Mouse (Mus musculus): ENCODE measurements around the gene Abi3bp. TPM values are rescaled to one million over a fixed set of nuclear protein-coding genes. Genes with fewer than 3 reads are reported as not detected.
A peak's percentile ranks its signal among the peaks of the same experiment; 100 is the strongest.

Abi3bp gene
- total RNA-seq, 2 experiments from 2014 or later = 54.8 to 69.4 TPM

DNA sequence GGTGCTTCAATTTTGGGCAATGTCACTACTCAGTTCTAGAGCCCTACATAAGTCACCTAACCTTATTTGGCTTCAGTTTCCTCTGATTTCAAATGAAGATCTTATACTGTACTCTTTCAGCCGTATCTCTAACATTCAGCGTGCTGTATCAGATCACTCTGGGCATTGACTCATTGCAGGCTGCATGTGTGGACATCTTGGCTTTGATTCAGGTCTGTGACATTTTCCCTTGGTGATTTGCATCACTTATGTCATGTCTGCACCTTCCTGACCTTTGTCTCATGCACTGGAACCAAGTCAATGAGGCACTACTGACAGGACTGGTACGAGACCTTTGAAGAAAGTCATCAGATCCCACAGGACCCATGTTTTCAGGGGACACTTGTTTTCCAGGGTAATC, 24.5 kb downstream of the Abi3bp start:
- DNase-seq (ENCODE audit: low spot score in 2 of 2) = no peak

DNA sequence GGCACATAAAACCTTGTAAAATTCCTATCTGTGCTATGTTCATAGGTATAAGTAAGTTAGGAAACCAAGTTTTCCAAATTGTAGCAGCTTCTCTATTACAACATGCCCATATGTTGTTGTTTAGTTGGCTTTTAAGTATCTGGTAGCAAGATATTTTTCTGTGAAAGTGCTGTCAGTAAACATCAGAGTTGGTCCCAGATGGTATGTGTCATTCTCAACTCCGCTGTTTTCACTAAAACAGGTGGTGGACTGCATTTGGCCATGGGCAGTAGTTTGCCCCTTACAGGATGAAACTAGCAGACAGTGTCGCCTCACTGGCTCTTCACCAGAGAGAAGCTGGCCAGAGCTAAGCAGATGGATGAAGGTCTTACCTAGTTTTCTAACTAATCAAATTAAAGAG, 26.3 kb downstream of the Abi3bp start:
- DNase-seq (ENCODE audit: low spot score in 2 of 2) = no peak

DNA sequence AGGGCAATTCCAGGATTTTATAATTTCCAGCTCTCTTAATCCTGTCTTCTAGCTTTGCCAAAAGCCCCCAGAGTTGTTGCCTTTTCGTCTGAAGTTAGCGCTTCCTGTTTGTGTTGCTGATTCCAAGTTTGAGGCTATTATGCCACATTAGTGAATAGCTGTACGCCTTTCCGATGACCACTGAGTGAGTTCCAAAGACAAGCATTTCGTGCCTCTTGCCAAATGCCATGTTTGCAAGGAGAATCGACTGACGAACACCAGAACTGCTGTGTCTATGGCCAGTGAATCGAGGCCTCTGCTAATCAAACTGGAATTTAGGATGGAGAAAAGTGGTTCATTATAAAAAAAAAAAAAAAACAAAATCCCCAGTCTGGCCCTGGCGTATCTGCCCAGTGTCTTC, 40.3 kb downstream of the Abi3bp start:
- no peak for DNase-seq (ENCODE audit: low spot score in 2 of 2)

GRCm38 (mm10) chr16:56524359-56524758, 46.7 kb downstream of the Abi3bp start:
- DNase-seq (ENCODE audit: low spot score in 2 of 2) = no peak

GRCm38 (mm10) chr16:56526482-56526881, 48.8 kb downstream of the Abi3bp start:
- no peak for DNase-seq (ENCODE audit: low spot score in 2 of 2)

DNA sequence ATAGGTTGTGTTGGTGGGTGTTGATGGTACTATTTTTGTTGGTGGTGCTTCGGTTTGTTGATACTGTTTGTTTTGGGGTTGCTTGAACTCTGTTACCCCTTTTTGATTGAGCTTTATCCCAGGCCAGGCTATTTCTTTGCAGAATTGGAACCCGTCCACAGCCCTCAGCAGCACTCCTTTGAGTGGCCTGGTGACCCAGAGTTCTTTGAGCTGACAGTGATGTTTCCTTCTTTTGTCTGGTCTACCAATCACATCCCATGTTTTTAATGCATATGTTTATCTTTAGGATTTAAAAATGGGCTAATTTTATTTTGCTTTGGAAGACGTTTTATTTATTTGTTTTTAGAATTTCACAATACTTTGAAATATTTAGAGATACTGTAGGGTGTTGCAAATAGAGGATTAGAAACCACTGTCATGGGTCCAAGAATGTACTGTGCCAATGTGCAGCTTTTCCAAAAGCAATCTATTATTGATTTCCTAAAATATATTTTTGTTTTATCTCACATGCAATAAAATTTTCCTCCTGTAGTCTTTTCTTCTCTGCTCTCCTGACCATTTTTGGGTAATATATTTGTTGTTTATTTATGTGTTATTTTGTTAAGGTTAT, 50.5 kb downstream of the Abi3bp start:
- no peak for DNase-seq (ENCODE audit: low spot score in 2 of 2)

DNA sequence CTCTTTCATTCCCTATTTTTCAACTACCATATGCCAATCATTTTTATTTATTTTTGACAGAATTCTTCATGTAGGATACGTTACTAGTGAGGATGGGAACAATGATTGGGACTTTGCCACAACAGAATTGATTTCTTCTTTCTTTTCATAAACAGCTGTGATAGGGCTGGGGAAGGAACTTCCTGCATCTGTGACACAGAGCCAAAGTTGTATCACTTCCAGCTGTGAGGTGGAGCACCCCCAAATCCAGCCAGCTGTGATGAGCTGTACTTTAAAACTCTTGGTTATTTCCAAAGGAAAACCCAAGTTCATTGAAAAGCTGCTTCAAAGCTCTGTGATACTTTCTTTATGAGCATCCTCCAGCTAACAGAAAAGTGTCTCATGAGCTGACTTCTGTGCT, 101.9 kb downstream of the Abi3bp start:
- DNase-seq (ENCODE audit: low spot score in 2 of 2) = peak in 1 of 2 experiments; percentile 43

- no peak for DNase-seq (ENCODE audit: low spot score in 2 of 2)
These were observed 115.9 kb downstream of the Abi3bp start for GRCm38 (mm10) chr16:56593581-56593980.

DNA sequence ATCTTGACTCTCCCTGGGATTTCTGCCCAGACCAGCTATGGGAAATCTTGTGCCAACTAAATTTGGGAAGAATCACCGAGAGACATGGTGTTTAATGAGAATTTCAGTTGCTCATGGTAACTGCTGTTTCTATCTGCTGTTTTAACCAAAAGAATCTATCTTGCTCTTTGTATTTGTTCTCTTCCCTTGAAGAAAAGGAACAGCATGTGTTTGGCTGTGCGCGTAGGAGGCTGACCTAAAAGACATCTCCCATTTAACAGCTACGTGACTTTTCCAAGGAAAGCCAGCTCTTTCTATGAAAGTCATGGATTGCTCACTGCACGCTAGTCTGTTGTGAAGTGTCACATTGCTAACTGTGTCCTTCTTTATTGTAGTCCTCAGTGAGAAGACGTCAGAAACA, 117.2 kb downstream of the Abi3bp start:
- DNase-seq (ENCODE audit: low spot score in 2 of 2) = no peak

GRCm38 (mm10) chr16:56598427-56598826, 120.7 kb downstream of the Abi3bp start:
- no peak for DNase-seq (ENCODE audit: low spot score in 2 of 2)

DNA sequence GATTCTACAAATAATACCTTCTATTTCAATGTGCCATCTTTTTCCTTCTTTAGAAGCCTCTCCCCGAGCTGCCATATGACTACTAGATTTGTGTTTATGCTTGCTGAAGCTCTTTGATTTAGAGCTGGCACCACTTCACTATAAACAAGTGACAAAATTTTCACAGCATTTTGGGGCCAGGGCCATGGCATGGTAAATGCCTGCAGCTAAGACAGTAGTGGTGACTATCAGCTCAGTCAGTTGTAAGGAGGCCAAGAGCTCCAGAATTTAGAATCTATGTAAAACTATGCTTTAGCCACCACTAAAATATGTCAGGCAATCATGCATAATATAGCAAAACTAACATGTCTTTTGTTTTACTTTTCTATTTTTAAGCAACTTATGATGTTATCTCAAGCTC, 124.7 kb downstream of the Abi3bp start:
- no peak for DNase-seq (ENCODE audit: low spot score in 2 of 2)

- DNase-seq (ENCODE audit: low spot score in 2 of 2) = no peak
These were observed 132.9 kb downstream of the Abi3bp start for GRCm38 (mm10) chr16:56610572-56610971.

DNA sequence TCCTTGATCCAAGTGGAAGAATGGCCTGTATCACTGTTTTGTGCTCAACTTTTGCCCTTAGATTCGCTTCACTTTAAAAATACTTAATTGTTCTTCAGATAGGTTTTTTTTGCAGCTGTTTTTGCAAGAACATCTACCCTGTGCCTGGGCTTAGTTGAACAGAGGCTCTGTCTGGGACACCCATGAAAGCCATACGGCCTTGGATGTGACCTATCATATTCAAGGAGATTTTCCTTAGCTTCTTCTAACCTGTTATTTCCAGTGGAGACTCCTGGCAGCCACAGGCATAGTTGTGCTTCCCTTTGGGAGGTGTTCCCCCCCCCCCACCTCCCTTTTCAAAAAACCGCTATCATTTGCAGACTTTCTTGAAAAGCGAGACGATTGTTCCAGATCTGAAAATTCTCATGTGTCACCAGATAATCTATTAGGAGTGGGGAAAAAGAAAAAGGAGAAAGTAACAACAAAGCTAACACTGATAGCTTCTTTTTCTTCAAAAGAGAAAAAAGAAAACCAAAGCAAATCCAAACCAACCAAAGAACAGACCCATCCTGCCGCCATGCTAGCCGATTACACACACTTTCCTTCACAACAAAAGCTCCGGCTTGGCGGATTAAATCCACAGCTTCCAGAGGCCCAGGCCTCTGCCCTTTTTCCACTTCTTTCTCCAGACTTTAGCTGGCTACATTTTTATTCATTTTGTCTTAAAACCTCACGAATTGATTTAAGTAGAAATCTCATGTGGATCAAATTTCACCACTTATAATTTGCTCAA, 133.6 kb downstream of the Abi3bp start:
- DNase-seq (ENCODE audit: low spot score in 2 of 2) = no peak

- DNase-seq (ENCODE audit: low spot score in 2 of 2) = no peak
These were observed 160.9 kb downstream of the Abi3bp start for GRCm38 (mm10) chr16:56638544-56638943.

DNA sequence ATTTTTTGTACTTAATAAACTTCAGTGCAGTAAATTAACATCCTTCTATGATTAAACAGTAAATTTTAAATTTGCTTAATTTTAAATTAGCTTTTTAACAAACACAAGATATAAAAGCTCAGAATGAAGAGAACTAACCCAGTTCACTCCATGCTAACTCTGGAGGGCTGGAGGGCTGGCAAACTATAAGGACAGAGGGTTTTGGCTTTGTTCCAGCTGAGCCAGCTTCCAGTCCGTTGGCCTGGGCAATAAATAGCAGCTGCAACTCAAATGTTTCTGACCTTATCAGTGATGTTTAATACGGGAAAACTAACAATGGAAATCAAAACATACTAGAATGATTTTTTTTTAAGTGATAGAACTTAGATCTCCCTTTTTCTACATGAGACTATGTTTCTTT, 167.6 kb downstream of the Abi3bp start:
- no peak for DNase-seq (ENCODE audit: low spot score in 2 of 2)

DNA sequence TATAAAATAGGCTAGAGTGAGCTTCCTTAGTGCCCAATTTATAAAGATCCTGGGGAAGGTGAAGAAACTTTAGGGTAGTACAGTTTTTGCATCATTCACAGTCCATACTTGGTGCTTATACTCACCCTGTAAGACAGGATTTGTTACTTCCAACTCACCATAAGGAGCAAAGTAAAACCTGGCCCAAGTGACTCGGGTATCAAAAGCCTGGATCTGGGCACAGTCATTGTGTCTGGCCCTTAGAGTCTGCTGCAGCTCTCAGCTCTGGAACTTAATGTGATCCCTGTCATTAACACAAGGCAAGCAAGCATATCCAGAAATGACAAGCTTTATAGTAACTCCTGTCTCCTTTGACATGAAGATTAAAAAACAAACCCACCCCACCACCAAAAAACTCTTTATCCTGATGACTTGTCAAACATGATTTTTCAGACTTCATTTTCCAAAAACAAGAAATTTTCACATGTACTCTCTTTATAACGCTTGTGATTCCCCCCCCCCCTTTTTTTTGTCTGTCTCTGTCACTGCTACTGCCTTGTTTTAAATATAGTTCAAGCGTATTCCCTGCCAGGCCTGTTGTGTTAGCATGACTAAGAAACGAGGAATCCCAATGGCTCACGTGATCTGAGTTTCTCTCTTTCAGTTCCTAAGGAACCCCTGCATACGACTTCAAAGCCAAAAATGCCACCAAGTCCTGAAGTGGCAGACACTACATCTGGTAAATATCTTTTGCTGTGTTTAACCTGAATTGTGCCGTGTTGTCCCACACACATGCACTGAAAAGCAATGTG, 168.9 kb downstream of the Abi3bp start:
- DNase-seq (ENCODE audit: low spot score in 2 of 2) = no peak

GRCm38 (mm10) chr16:56655193-56655910, 177.7 kb downstream of the Abi3bp start:
- DNase-seq (ENCODE audit: low spot score in 2 of 2) = no peak

DNA sequence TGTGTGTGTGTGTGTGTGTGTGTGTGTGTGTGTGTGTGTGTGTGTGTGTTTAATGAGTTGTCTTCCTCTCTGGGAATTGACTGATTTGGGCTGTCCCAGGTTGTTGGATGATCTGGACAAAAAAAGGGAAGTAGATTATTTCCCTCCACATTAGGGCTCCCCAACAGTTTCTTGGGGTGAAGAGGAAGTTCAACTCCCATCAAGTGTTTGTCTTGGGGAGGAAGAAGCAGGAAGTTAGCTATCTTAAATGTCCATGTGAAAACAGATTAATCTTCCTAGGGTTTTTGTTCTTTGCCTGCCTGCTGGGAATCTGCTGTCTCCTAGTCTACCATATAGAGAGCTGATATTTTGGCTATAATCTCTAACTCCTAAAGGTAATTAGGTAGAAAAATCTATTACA, 181.2 kb downstream of the Abi3bp start:
- no peak for DNase-seq (ENCODE audit: low spot score in 2 of 2)

GRCm38 (mm10) chr16:56669520-56669919, 191.8 kb downstream of the Abi3bp start:
- DNase-seq (ENCODE audit: low spot score in 2 of 2) = no peak

DNA sequence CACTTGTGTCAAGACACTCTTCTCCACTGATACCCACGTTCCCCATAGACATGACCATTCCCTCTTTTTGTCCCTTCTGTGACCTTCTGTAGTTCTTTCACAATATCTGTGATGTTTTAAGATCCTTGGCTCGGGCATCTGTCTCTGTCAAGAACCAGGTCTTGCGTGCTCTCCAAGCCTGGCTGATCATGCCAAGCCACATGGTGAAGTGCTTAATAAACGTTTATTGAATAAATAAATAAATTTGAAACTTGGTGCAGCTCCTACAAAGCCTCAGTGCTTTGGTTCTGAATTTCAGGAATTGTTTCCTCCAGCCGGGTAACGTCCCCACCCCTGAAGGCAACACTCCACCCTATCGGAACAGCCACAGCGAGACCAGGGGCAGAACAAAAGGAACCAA, 193.3 kb downstream of the Abi3bp start:
- no peak for DNase-seq (ENCODE audit: low spot score in 2 of 2)

- DNase-seq (ENCODE audit: low spot score in 2 of 2) = no peak
These were observed 195.7 kb downstream of the Abi3bp start for GRCm38 (mm10) chr16:56673420-56673819.

DNA sequence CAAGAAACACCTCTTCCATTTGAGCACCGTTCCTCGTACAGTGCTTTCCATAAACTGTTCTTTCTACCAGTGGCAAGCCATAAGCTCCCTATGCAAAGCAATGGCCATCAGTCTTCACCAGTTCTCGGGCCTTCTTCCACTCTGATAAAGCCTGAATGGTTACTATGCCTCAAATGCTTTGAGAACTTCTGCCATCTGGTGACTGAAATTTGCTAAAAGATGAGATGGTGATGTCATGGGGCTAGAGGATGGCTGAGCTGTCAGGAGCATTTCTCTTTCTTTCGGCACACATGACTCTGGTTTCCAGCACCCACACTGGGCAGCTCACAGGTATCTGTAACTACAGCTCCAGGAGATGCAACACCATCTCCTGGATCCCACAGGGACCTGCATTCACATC, 199.5 kb downstream of the Abi3bp start:
- no peak for DNase-seq (ENCODE audit: low spot score in 2 of 2)

Measured in gastrocnemius, postnatal 4 days (tissue).